Mouse (Mus musculus) kidney, embryonic 15.5 days (tissue): ENCODE data around the gene Flywch2. TPM values are rescaled to one million over a fixed set of nuclear protein-coding genes. Genes with fewer than 3 reads are reported as not detected.

Experiments used
- ATAC-seq: fragments of 200-750 bp; cut with Nextera tagmentation; replicated peaks from 2 replicates; pipeline ENCODE4 v1.8.0; 2017; ENCODE audit warnings: moderate TSS enrichment; ENCODE audit not compliant: low FRiP score
- H3K27ac ChIP-seq: fragments of 300-500 bp; sonication (generic); 2 replicates; pipeline ENCODE4 v1.5.1; 2015; ENCODE audit warnings: mild to moderate bottlenecking, inconsistent platforms
- H3K27me3 ChIP-seq: fragments of 300-500 bp; sonication (generic); 2 replicates; pipeline ENCODE4 v1.6.1; 2015; ENCODE audit warnings: inconsistent platforms
- H3K36me3 ChIP-seq: fragments of 300-500 bp; sonication (generic); 2 replicates; pipeline ENCODE4 v1.6.1; 2015; ENCODE audit warnings: inconsistent platforms
- H3K4me1 ChIP-seq: fragments of 300-500 bp; sonication (generic); 2 replicates; pipeline ENCODE4 v1.6.1; 2015; ENCODE audit warnings: inconsistent platforms
- H3K4me2 ChIP-seq: fragments of 300-500 bp; sonication (generic); 2 replicates; pipeline ENCODE4 v1.6.1; 2015; ENCODE audit warnings: moderate library complexity, mild to moderate bottlenecking, inconsistent platforms
- H3K4me3 ChIP-seq: fragments of 300-500 bp; sonication (generic); replicated peaks from 2 replicates; pipeline ENCODE4 v1.5.1; 2015; ENCODE audit warnings: mild to moderate bottlenecking, inconsistent platforms
- H3K9ac ChIP-seq: fragments of 300-500 bp; sonication (generic); 2 replicates; pipeline ENCODE4 v1.6.1; 2015; ENCODE audit warnings: mild to moderate bottlenecking, inconsistent platforms
- H3K9me3 ChIP-seq: fragments of 300-500 bp; sonication (generic); replicated peaks from 2 replicates; pipeline ENCODE4 v1.6.1; 2016; ENCODE audit warnings: inconsistent platforms
- WGBS: fragments of 180-500 bp; shearing (Covaris S2); methylation state at CpG from one replicate; pipeline ENCODE4 v1.1.7; 2015; ENCODE audit warnings: mixed read lengths; 5-methylcytosine and 5-hydroxymethylcytosine counted together
- polyA plus RNA-seq: library from polyadenylated mRNA; unstranded; fragments of >200 nt; fragmentation: Nextera tagmentation; extraction: Ambion mirVana; gene quantifications from 2 replicates; pipeline ENCODE4 v1.2.1, GENCODE M21; 2015

Gene Flywch2
- polyA plus RNA-seq, 1 experiment from 2014 or later, result 37.4 TPM

GRCm38 (mm10) chr17:23770493-23770892 is 15.4 kb downstream of the Flywch2 start:
- H3K9ac ChIP-seq, result peak overlapping the region; percentile 94
- 20% methylated on average over 2 of the region's 2 CpGs for WGBS
- H3K4me3 ChIP-seq, result peak overlapping the region; percentile 93
- H3K9me3 ChIP-seq, result no peaks in the 10 kb centered on the region
- H3K27ac ChIP-seq, result peak overlapping the region; percentile 89; the same call in 1 of the 2 replicates
- H3K27me3 ChIP-seq, result no peaks in the 10 kb centered on the region
- H3K4me1 ChIP-seq, result peaks cover 15% of the 10 kb centered on the region
- peak overlapping the region; percentile 75 for H3K4me2 ChIP-seq
- peaks cover 11% of the 10 kb centered on the region; the same call in 1 of the 2 replicates for H3K36me3 ChIP-seq
- ATAC-seq, result no peak

DNA sequence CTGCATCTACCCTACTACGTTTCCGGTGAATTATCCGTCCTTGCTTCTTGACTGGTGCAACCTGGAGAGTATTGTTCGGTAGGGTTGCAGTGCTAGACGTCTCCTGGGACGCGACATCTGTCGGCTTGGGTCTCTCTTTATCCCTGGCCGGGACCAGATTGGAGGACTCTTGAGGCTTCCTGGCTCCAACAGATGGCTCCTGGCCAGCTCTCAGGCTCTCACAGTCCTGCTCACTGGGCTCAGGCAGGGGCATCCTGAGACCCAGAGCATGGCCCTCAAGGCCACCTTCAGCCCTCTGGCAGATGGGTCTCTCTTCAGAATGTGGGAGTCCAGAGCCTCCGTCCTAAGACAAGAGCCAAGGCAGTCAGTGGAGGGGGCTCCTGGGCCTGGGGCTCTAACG is 22.9 kb downstream of the Flywch2 start:
- Histone ChIP-seq H3K9me3 (no peaks in the 10 kb centered on the region), H3K4me3 (no peak overlapping the region), H3K9ac (no peak overlapping the region), H3K4me1 (no peaks in the 10 kb centered on the region), H3K36me3 (peaks cover 65% of the 10 kb centered on the region), H3K27me3 (no peaks in the 10 kb centered on the region), H3K27ac (no peak overlapping the region), H3K4me2 (no peak overlapping the region)
- WGBS, result 89% methylated on average over 11 of the region's 11 CpGs
- ATAC-seq, result no peak

- Histone ChIP-seq H3K9me3 (no peaks in the 10 kb centered on the region), H3K4me3 (no peak overlapping the region), H3K9ac (no peak overlapping the region), H3K4me2 (no peak overlapping the region), H3K36me3 (peaks cover 80% of the 10 kb centered on the region), H3K27ac (no peak overlapping the region), H3K27me3 (no peaks in the 10 kb centered on the region), H3K4me1 (no peaks in the 10 kb centered on the region)
- ATAC-seq, result no peak
- WGBS, result 94% methylated on average over 3 of the region's 3 CpGs
Observed at GRCm38 (mm10) chr17:23761155-23761554, 24.7 kb downstream of the Flywch2 start.

- no peak for ATAC-seq
- no peaks in the 10 kb centered on the region for H3K9me3 ChIP-seq
- 96% methylated on average over 9 of the region's 9 CpGs for WGBS
Observed at GRCm38 (mm10) chr17:23760231-23760630, 25.6 kb downstream of the Flywch2 start.

DNA sequence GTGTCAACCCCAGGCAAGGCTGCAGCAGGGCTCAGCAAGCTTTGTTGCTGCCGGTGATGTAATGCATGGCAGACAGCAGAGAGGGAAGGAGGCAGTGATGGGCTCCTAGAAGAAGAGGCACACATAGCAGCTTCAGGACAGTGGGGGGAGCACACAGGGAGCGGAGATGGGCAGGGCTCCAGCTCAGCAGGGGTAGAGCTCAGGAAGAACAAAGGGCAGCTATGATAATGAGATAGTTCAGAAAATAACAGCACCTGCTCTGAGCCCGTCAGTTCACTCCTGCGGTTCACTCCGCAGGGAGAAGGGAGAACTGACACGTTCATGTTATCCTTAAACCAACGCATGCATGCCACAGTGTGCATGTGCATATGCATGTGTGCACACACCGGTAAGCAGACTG is 27.1 kb downstream of the Flywch2 start:
- Histone ChIP-seq H3K27me3 (no peaks in the 10 kb centered on the region), H3K9me3 (no peaks in the 10 kb centered on the region), H3K4me3 (no peak overlapping the region), H3K27ac (no peak overlapping the region), H3K9ac (no peak overlapping the region), H3K4me1 (no peaks in the 10 kb centered on the region), H3K4me2 (no peak overlapping the region), H3K36me3 (peaks cover 98% of the 10 kb centered on the region)
- no peak for ATAC-seq
- WGBS, result 78% methylated on average over 8 of the region's 8 CpGs

More at GRCm38 (mm10) chr17:23760231-23760630, 25.6 kb downstream of the Flywch2 start:
- H3K4me2 ChIP-seq, result no peak overlapping the region
- peaks cover 87% of the 10 kb centered on the region for H3K36me3 ChIP-seq
- H3K4me3 ChIP-seq, result no peak overlapping the region
- H3K4me1 ChIP-seq, result no peaks in the 10 kb centered on the region
- no peaks in the 10 kb centered on the region for H3K27me3 ChIP-seq
- H3K27ac ChIP-seq, result no peak overlapping the region
- H3K9ac ChIP-seq, result no peak overlapping the region

GRCm38 (mm10) chr17:23757581-23757980 is 28.3 kb downstream of the Flywch2 start:
- H3K9ac ChIP-seq, result no peak overlapping the region
- no peak overlapping the region for H3K4me2 ChIP-seq
- H3K27me3 ChIP-seq, result no peaks in the 10 kb centered on the region
- ATAC-seq, result no peak
- H3K27ac ChIP-seq, result no peak overlapping the region
- H3K4me1 ChIP-seq, result no peaks in the 10 kb centered on the region
- H3K36me3 ChIP-seq, result peaks cover 100% of the 10 kb centered on the region
- H3K4me3 ChIP-seq, result no peak overlapping the region
- 96% methylated on average over 9 of the region's 9 CpGs for WGBS
- H3K9me3 ChIP-seq, result no peaks in the 10 kb centered on the region

DNA sequence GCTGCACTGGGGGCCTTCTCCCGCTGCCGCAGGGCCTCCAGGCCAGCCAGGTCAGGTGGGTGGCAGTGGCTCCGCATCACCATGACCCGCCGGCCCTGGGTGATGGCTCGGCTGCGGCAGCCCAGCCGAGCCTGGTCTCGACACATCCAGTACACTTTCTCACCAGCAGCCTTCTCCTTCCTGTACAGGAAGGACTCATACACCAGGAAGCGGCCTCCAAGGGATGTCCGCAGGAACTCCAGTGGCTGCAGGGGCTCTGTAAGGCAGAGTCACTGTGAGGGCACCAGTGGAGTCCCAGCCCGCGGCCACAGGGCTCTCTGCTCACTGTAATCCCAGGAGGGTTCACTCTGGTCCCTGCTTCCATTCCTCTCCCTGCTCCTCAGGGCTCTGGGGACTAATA is 30.2 kb downstream of the Flywch2 start:
- no peak overlapping the region for H3K9ac ChIP-seq
- no peak for ATAC-seq
- H3K4me2 ChIP-seq, result no peak overlapping the region
- no peaks in the 10 kb centered on the region for H3K27me3 ChIP-seq
- no peak overlapping the region for H3K4me3 ChIP-seq
- H3K36me3 ChIP-seq, result peaks cover 95% of the 10 kb centered on the region
- H3K27ac ChIP-seq, result peak overlapping the region; percentile 51; the same call in 1 of the 2 replicates
- H3K9me3 ChIP-seq, result no peaks in the 10 kb centered on the region
- 82% methylated on average over 13 of the region's 13 CpGs for WGBS
- no peaks in the 10 kb centered on the region for H3K4me1 ChIP-seq

- H3K9ac ChIP-seq, result 0 out of 2 replicates have a peak overlapping the region, but pooled peaks have one; percentile 4
- H3K4me2 ChIP-seq, result peak overlapping the region; percentile 47; the same call in 1 of the 2 replicates
- peaks cover 35% of the 10 kb centered on the region for H3K4me1 ChIP-seq
- peaks cover 36% of the 10 kb centered on the region for H3K27me3 ChIP-seq
- H3K27ac ChIP-seq, result 0 out of 2 replicates have a peak overlapping the region, but pooled peaks have one; percentile 24
- peaks cover 34% of the 10 kb centered on the region for H3K36me3 ChIP-seq
- no peaks in the 10 kb centered on the region for H3K9me3 ChIP-seq
- H3K4me3 ChIP-seq, result peak overlapping the region; percentile 29
- WGBS, result 80% methylated on average over 11 of the region's 11 CpGs
- ATAC-seq, result no peak
Observed at GRCm38 (mm10) chr17:23749400-23750191, 36.3 kb downstream of the Flywch2 start.

DNA sequence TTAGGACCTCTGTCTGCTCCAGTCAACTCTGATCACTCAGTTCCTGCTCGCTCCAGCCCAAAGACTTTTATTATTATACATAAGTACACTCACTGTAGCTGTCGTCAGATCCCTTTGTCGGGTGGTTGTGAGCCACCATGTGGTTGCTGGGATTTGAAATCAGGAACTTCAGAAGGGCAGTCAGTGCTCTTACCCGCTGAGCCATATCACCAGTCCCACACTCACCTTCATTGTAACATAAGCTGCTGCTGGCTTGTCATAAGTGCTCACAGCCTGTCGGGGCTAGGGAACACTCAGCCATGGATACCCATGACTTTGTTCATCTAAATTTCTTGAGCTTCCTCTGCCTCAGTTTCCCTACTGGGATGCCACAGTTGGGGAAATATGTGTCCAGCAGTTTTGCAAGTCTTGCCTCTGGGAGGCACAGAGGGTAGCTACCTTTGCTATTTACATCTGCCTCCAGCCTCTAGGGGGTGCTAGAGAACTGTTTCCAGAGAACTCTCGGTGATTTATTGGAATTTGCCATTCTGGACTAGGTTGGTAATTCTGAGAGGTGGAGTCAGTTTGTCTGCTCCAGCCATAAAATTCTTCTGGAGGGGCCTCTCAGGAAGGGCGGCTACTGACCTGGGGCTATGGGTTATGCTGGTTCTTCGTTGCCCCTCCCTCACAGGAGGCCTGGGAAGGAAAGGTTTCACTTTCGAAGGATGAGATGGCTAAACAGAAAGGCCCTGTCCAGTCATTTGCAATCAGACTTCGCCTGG is 37.1 kb downstream of the Flywch2 start:
- peaks cover 43% of the 10 kb centered on the region for H3K27me3 ChIP-seq
- H3K36me3 ChIP-seq, result peaks cover 26% of the 10 kb centered on the region
- no peaks in the 10 kb centered on the region for H3K9me3 ChIP-seq
- H3K27ac ChIP-seq, result 0 out of 2 replicates have a peak overlapping the region, but pooled peaks have one; percentile 24
- ATAC-seq, result peak; percentile 4; the same call in 1 of the 2 replicates
- peak overlapping the region; percentile 47 for H3K4me2 ChIP-seq
- no peak overlapping the region for H3K9ac ChIP-seq
- peaks cover 43% of the 10 kb centered on the region for H3K4me1 ChIP-seq
- peak overlapping the region; percentile 29 for H3K4me3 ChIP-seq
- WGBS, result 27% methylated on average over 10 of the region's 10 CpGs

DNA sequence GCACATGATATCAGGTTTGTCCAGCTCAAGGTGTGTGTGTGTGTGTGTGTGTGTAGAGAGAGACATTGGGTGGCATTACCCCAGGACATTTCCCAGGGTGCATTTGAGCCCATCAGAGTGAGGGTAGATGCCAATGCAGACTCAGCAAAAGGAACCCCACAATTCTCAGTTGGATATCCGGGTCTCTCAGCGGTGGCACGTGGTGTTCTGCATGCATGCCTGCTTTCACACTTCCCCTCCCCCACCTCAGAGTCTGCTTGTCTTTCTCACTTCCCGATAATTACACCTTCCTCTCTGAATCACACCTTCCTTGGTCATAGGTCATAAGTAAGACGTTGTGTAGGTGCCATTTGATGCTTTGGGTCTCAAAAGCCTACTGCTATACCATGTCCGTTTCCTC is 37.9 kb downstream of the Flywch2 start:
- peaks cover 51% of the 10 kb centered on the region for H3K27me3 ChIP-seq
- H3K27ac ChIP-seq, result no peak overlapping the region
- H3K36me3 ChIP-seq, result peaks cover 18% of the 10 kb centered on the region
- peaks cover 45% of the 10 kb centered on the region for H3K4me1 ChIP-seq
- no peak for ATAC-seq
- no peak overlapping the region for H3K4me2 ChIP-seq
- H3K4me3 ChIP-seq, result no peak overlapping the region
- no peak overlapping the region for H3K9ac ChIP-seq
- WGBS, result 24% methylated on average over 6 of the region's 6 CpGs
- H3K9me3 ChIP-seq, result no peaks in the 10 kb centered on the region

- Histone ChIP-seq H3K27ac (no peak overlapping the region), H3K9ac (no peak overlapping the region), H3K36me3 (peaks cover 13% of the 10 kb centered on the region), H3K9me3 (no peaks in the 10 kb centered on the region), H3K4me3 (no peak overlapping the region), H3K4me2 (no peak overlapping the region), H3K27me3 (peaks cover 57% of the 10 kb centered on the region), H3K4me1 (peaks cover 48% of the 10 kb centered on the region)
- no peak for ATAC-seq
- WGBS, result 87% methylated on average over 3 of the region's 3 CpGs
Observed at GRCm38 (mm10) chr17:23747471-23747870, 38.4 kb downstream of the Flywch2 start.

DNA sequence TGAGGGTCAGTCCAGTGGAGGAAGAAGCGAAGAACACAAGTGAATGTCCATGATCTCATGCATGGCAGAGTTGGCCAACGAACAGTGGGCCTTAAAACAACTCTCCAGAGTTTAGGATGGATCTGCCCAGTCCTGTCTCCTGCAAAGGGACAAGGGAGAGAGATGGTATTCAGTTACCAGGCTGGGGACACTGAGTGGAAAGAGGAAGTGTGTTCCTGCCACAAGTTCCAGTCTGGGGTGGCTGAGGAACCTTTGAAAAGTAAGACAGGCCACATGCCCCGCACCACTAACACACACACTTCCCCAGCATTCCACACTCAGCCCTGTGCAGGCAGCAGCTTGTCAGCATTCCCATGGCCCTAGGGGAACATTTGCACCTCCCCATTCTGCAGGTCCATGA is 39.1 kb downstream of the Flywch2 start:
- Histone ChIP-seq H3K4me1 (peaks cover 55% of the 10 kb centered on the region), H3K27ac (no peak overlapping the region), H3K9me3 (no peaks in the 10 kb centered on the region), H3K36me3 (peaks cover 6% of the 10 kb centered on the region), H3K9ac (no peak overlapping the region), H3K4me3 (no peak overlapping the region), H3K27me3 (peaks cover 64% of the 10 kb centered on the region), H3K4me2 (peak overlapping the region; percentile 67; the same call in 1 of the 2 replicates)
- ATAC-seq, result no peak
- WGBS, result 78% methylated on average over 3 of the region's 3 CpGs
